Mouse (Mus musculus): ENCODE measurements at regions not wholly inside any gene's neighbourhood (a gene's known extent, or its start where the extent isn't known, plus 50 kb on each side); places are given as distances from the start of the nearest gene placed in this dataset.

DNA sequence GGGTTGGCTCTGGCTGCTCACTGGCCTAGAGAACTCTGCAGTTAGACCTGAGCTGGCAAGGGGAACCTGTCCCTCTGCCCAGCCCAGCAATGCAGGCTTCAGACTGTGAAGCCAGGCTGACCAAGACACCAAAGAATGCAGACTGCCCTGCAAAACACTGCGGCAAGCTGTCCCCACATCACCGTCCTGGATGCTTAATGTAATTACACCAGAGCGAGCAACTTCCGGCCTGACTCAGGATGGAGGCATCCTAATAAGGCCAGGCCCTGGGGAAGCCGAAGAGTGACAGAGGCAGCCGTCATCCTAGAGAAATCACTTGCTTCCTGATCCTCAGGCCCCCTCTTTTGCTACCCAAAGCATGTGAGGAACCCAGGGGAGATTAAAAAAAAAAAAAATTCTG is 230.7 kb downstream of the Bcor start:
- Histone ChIP-seq H3K4me3 (ENCODE audit: insufficient read depth, low read depth, low read length) (no peak overlapping the region), H3K9ac (ENCODE audit: low read depth, low read length) (no peak overlapping the region), H3K4me1 (ENCODE audit: control insufficient read depth, insufficient read depth, low read length) (peaks cover 4% of the 10 kb centered on the region; the same call in 1 of the 2 replicates), H3K27me3 (ENCODE audit: control insufficient read depth, insufficient read depth, low read length) (no peaks in the 10 kb centered on the region), H3K79me2 (ENCODE audit: control insufficient read depth, insufficient read depth, low read length) (no peaks in the 10 kb centered on the region), H3K27ac (replicated peaks; ENCODE audit: insufficient read depth, low read depth, low read length) (no peak overlapping the region), H3K36me3 (ENCODE audit: control insufficient read depth, insufficient read depth, low read length) (no peaks in the 10 kb centered on the region)
- no peak for DNase-seq (ENCODE audit: extremely low read depth, low read depth, low spot score)
- WGBS = 86% methylated on average over 6 of the region's 6 CpGs
- TF ChIP-seq POLR2A (IDR thresholded peaks at IDR 0.05; ENCODE audit: extremely low read depth, insufficient read depth, low read length) (no peak), CTCF (IDR thresholded peaks at IDR 0.05; ENCODE audit: low read depth, low read length) (no peak)

DNA sequence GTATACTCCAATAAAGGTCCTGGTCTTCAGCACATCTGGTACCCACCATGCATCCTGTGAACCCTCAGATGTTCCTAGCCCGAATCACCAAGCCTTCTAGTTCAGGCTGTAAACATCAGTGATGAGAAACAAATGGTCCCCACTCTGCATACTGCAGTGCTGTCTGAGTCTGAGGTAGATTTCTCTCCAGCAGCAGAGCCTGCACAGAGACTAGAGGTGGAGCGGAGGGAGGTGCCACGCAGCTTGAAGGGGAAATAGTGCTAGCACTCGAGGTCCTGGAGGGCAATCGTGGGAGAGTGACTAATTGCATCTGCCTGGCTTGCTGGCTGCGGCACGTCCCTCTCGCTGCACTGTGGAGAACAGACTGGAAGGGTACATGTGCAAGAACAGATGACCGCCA is 228.7 kb downstream of the Bcor start:
- H3K27me3 ChIP-seq (ENCODE audit: control insufficient read depth, insufficient read depth, low read length) = no peaks in the 10 kb centered on the region
- no peaks in the 10 kb centered on the region for H3K79me2 ChIP-seq (ENCODE audit: control insufficient read depth, insufficient read depth, low read length)
- H3K9ac ChIP-seq (ENCODE audit: low read depth, low read length) = no peak overlapping the region
- H3K27ac ChIP-seq (replicated peaks; ENCODE audit: insufficient read depth, low read depth, low read length) = no peak overlapping the region
- DNase-seq (ENCODE audit: extremely low read depth, low read depth, low spot score) = no peak
- H3K4me1 ChIP-seq (ENCODE audit: control insufficient read depth, insufficient read depth, low read length) = no peaks in the 10 kb centered on the region
- TF ChIP-seq POLR2A (IDR thresholded peaks at IDR 0.05; ENCODE audit: extremely low read depth, insufficient read depth, low read length) = no peak
- TF ChIP-seq CTCF (IDR thresholded peaks at IDR 0.05; ENCODE audit: low read depth, low read length) = no peak
- H3K36me3 ChIP-seq (ENCODE audit: control insufficient read depth, insufficient read depth, low read length) = no peaks in the 10 kb centered on the region
- 76% methylated on average over 9 of the region's 9 CpGs for WGBS
- H3K4me3 ChIP-seq (ENCODE audit: insufficient read depth, low read depth, low read length) = no peak overlapping the region

DNA sequence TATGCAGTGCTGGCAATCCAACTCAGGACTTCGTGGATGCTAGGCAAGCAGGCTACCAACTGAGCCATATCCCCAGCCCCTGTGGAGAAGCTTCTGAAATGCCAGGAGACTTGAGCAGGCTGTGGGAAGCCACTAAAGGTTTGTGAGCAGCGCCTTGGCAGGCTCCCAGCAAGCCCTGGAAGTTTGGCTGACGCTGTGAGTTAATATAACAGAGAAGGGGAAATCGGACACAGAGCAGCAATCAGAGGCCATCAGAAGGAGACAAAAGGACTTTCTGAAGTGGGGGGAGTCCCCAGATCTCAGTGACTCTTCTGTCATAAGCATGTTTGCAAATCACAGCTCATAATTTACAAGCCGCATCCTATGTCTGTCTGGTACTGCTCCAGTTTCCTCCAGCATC is 224.8 kb downstream of the Bcor start:
- H3K4me3 ChIP-seq (ENCODE audit: insufficient read depth, low read depth, low read length) = no peak overlapping the region
- H3K36me3 ChIP-seq (ENCODE audit: control insufficient read depth, insufficient read depth, low read length) = no peaks in the 10 kb centered on the region
- WGBS = 55% methylated on average over 5 of the region's 5 CpGs
- DNase-seq (ENCODE audit: extremely low read depth, low read depth, low spot score) = no peak
- no peaks in the 10 kb centered on the region for H3K79me2 ChIP-seq (ENCODE audit: control insufficient read depth, insufficient read depth, low read length)
- no peak overlapping the region for H3K27ac ChIP-seq (replicated peaks; ENCODE audit: insufficient read depth, low read depth, low read length)
- no peaks in the 10 kb centered on the region for H3K4me1 ChIP-seq (ENCODE audit: control insufficient read depth, insufficient read depth, low read length)
- no peak for TF ChIP-seq CTCF (IDR thresholded peaks at IDR 0.05; ENCODE audit: low read depth, low read length)
- no peak for TF ChIP-seq POLR2A (IDR thresholded peaks at IDR 0.05; ENCODE audit: extremely low read depth, insufficient read depth, low read length)
- no peak overlapping the region for H3K9ac ChIP-seq (ENCODE audit: low read depth, low read length)
- no peaks in the 10 kb centered on the region for H3K27me3 ChIP-seq (ENCODE audit: control insufficient read depth, insufficient read depth, low read length)

DNA sequence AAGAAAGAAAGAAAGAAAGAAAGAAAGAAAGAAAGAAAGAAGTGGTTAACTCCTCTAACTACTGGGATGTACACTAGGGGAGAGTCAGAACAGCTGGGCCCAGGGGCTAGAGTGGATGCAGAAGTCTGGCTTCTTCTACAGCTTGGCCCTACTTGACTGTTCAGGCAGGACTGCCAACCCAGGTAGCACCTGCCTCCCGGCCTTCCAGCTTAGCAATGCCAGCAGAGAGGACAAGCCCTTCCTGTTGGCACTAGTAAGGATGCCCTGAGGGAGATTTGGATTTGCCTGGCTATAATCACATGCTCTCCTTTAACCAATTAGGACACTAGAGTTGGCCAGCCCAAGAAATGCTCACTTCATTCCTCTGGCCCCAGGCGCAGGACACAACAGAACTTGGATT is 219.9 kb downstream of the Bcor start:
- TF ChIP-seq POLR2A (IDR thresholded peaks at IDR 0.05; ENCODE audit: extremely low read depth, insufficient read depth, low read length) (no peak), CTCF (IDR thresholded peaks at IDR 0.05; ENCODE audit: low read depth, low read length) (no peak)
- Histone ChIP-seq H3K4me3 (ENCODE audit: insufficient read depth, low read depth, low read length) (no peak overlapping the region), H3K4me1 (ENCODE audit: control insufficient read depth, insufficient read depth, low read length) (0 out of 2 replicates have a peak, but pooled peaks cover 1% of the 10 kb centered on the region), H3K79me2 (ENCODE audit: control insufficient read depth, insufficient read depth, low read length) (no peaks in the 10 kb centered on the region), H3K9ac (ENCODE audit: low read depth, low read length) (no peak overlapping the region), H3K27me3 (ENCODE audit: control insufficient read depth, insufficient read depth, low read length) (no peaks in the 10 kb centered on the region), H3K27ac (replicated peaks; ENCODE audit: insufficient read depth, low read depth, low read length) (no peak overlapping the region), H3K36me3 (ENCODE audit: control insufficient read depth, insufficient read depth, low read length) (no peaks in the 10 kb centered on the region)
- 79% methylated on average over 2 of the region's 2 CpGs for WGBS
- no peak for DNase-seq (ENCODE audit: extremely low read depth, low read depth, low spot score)

DNA sequence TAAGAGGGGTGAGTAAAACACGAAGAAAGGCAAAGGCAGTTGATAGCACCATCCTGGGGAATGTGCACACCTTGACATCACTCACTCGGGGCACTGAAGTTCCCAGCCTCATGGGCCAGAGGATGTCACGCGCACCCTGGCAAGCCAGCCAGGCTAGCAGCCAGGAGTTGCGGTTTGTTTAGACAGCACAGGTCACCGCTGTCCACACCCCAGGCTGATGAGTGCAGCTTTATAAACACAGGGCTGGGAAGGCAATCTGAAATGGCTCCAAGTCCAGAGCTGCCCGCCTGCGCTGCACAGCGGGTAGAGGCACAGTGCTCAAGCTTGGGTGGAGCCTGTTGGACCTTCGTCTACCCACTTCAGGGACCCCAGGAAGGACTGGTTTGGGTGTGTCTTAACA is 216.8 kb downstream of the Bcor start:
- Histone ChIP-seq H3K79me2 (ENCODE audit: control insufficient read depth, insufficient read depth, low read length) (no peaks in the 10 kb centered on the region), H3K36me3 (ENCODE audit: control insufficient read depth, insufficient read depth, low read length) (no peaks in the 10 kb centered on the region), H3K9ac (ENCODE audit: low read depth, low read length) (no peak overlapping the region), H3K27me3 (ENCODE audit: control insufficient read depth, insufficient read depth, low read length) (no peaks in the 10 kb centered on the region), H3K4me3 (ENCODE audit: insufficient read depth, low read depth, low read length) (no peak overlapping the region), H3K27ac (replicated peaks; ENCODE audit: insufficient read depth, low read depth, low read length) (no peak overlapping the region), H3K4me1 (ENCODE audit: control insufficient read depth, insufficient read depth, low read length) (0 out of 2 replicates have a peak, but pooled peaks cover 1% of the 10 kb centered on the region)
- DNase-seq (ENCODE audit: extremely low read depth, low read depth, low spot score) = peak; percentile 85
- TF ChIP-seq CTCF (IDR thresholded peaks at IDR 0.05; ENCODE audit: low read depth, low read length) (no peak), POLR2A (IDR thresholded peaks at IDR 0.05; ENCODE audit: extremely low read depth, insufficient read depth, low read length) (no peak)
- WGBS = 6% methylated on average over 10 of the region's 10 CpGs

DNA sequence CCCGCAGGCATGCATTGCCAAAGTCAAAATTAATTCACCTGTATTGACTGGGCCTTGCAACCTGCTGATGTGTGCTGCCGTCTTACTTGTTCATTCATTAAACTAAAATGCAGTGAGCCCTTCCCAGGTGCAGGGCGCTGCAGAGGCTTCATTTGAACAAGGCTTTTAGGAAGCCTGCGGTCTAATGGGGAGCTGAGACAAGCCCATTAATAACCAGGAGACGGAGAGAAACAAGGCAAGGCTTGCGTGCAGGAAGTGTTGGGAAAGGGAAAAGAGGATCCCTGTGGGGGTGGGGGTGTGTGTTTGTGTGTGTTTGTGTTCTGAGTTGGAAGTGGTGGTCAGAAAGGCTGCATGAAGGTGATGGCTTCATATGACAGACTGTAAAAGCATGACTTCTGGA is 215.6 kb downstream of the Bcor start:
- WGBS = 80% methylated on average over 6 of the region's 6 CpGs
- Histone ChIP-seq H3K9ac (ENCODE audit: low read depth, low read length) (no peak overlapping the region), H3K4me1 (ENCODE audit: control insufficient read depth, insufficient read depth, low read length) (0 out of 2 replicates have a peak, but pooled peaks cover 1% of the 10 kb centered on the region), H3K79me2 (ENCODE audit: control insufficient read depth, insufficient read depth, low read length) (no peaks in the 10 kb centered on the region), H3K4me3 (ENCODE audit: insufficient read depth, low read depth, low read length) (no peak overlapping the region), H3K36me3 (ENCODE audit: control insufficient read depth, insufficient read depth, low read length) (no peaks in the 10 kb centered on the region), H3K27me3 (ENCODE audit: control insufficient read depth, insufficient read depth, low read length) (no peaks in the 10 kb centered on the region), H3K27ac (replicated peaks; ENCODE audit: insufficient read depth, low read depth, low read length) (no peak overlapping the region)
- DNase-seq (ENCODE audit: extremely low read depth, low read depth, low spot score) = no peak
- TF ChIP-seq CTCF (IDR thresholded peaks at IDR 0.05; ENCODE audit: low read depth, low read length) (no peak), POLR2A (IDR thresholded peaks at IDR 0.05; ENCODE audit: extremely low read depth, insufficient read depth, low read length) (no peak)
